In the genomic region with DNA sequence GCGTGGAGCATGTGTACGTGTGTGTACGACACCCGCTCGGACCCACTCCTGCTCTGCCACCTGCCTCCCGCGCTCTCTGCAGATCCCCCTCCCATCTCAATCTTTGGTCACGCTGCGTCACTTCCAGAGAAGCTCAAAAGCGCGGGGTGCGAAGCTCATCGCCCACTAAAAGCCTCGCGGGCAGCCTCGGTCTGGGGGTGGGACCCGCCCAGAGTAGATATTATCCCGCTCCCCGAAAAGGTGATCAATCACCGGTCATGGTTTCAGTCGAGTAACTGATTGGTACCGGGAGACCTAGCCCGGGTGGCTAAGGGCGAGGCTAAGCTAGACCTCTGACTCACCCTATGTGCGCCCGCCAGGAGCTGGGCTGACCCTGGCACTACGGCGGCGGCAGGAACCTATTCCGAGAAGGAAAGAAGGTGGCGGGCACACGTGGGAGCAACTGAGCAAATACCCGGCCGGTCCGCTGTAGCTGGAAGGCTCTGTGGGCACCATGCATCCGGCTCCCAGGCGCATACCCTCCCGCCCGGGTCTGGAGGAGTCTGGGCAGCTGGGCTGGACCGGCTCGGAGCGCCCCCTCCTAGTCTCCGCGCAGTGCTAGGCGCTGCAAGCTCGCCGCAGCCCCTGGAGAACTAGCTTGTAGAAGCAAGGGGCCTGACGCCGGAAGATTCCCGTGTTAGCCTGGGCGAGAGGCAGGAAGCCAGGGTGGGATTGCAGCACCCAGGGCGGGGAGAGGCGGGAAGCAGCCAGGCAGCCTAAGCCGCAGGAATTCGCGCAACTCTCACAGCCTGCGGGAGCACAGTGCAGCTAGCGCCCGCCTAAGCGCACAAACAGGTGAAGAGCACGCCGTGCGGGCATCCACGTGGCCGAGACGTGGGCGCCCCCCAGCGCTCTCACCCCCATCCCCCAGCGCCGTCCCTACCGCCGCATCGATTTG, we compare ENCODE assay signal across 8 mouse cellular contexts. TPM values are rescaled to one million over a fixed set of nuclear protein-coding genes. Genes with fewer than 3 reads are reported as not detected.
DNase-seq lines count a peak whose midpoint lies in the region; ATAC-seq and TF ChIP-seq lines count a peak whose summit lies in the region.

No protein-coding gene starts in this region.

- peak overlapping the region; percentile 81 for H3K4me3 ChIP-seq in heart, embryonic 10.5 days
- peak overlapping the region; percentile 52 for H3K4me3 ChIP-seq in kidney, postnatal 0 days (replicated peaks; ENCODE audit: low read depth, low read length)
- H3K4me3 ChIP-seq in liver, embryonic 13.5 days (replicated peaks), result peak overlapping the region; percentile 57
- H3K4me3 ChIP-seq in neural tube, embryonic 12.5 days, result peak overlapping the region; percentile 48

- H3K27ac ChIP-seq in heart, embryonic 10.5 days, result peak overlapping the region; percentile 87
- H3K27ac ChIP-seq in kidney, postnatal 0 days, result peak overlapping the region; percentile 60
- H3K27ac ChIP-seq in liver, embryonic 13.5 days, result no peak overlapping the region
- H3K27ac ChIP-seq in neural tube, embryonic 12.5 days, result peak overlapping the region; percentile 59

- TF ChIP-seq CTCF in kidney, postnatal 0 days (IDR thresholded peaks at IDR 0.05; ENCODE audit: low read depth), result 0 out of 2 replicates have a peak, but pooled peaks have one; percentile 2

- H3K9ac ChIP-seq in kidney, postnatal 0 days (ENCODE audit: low read depth, low read length), result peak overlapping the region; percentile 64
- H3K9ac ChIP-seq in liver, embryonic 13.5 days, result no peak overlapping the region; the same call in 1 of the 2 replicates
- H3K9ac ChIP-seq in neural tube, embryonic 12.5 days, result peak overlapping the region; percentile 85

- H3K27me3 ChIP-seq in heart, embryonic 10.5 days (ENCODE audit: insufficient read depth, poor library complexity, severe bottlenecking), result peaks cover 45% of the 10 kb centered on the region
- peaks cover 14% of the 10 kb centered on the region; the same call in 1 of the 2 replicates for H3K27me3 ChIP-seq in kidney, postnatal 0 days (ENCODE audit: insufficient read depth, low read length)
- peaks cover 90% of the 10 kb centered on the region for H3K27me3 ChIP-seq in liver, embryonic 13.5 days
- peaks cover 18% of the 10 kb centered on the region for H3K27me3 ChIP-seq in neural tube, embryonic 12.5 days (replicated peaks)

- H3K4me2 ChIP-seq in kidney, postnatal 0 days (ENCODE audit: low read length), result peak overlapping the region; percentile 72
- peak overlapping the region; percentile 65 for H3K4me2 ChIP-seq in liver, embryonic 13.5 days
- H3K4me2 ChIP-seq in neural tube, embryonic 12.5 days (replicated peaks), result peak overlapping the region; percentile 73

- no peaks in the 10 kb centered on the region for H3K9me3 ChIP-seq in heart, embryonic 10.5 days
- H3K9me3 ChIP-seq in kidney, postnatal 0 days (replicated peaks; ENCODE audit: low read length), result no peaks in the 10 kb centered on the region
- no peaks in the 10 kb centered on the region for H3K9me3 ChIP-seq in liver, embryonic 13.5 days (replicated peaks)
- H3K9me3 ChIP-seq in neural tube, embryonic 12.5 days, result no peaks in the 10 kb centered on the region

- peak; percentile 51 for DNase-seq in urinary bladder, postnatal 25 days (ENCODE audit: low spot score)
- no peak for DNase-seq in urinary bladder, postnatal 10 days (ENCODE audit: low spot score)
- DNase-seq in embryo, embryonic 10.5 days (ENCODE audit: low spot score), result peak; percentile 80
- peak; percentile 84 for DNase-seq in heart, embryonic 10.5 days (ENCODE audit: low spot score)
- DNase-seq in kidney, postnatal 0 days (ENCODE audit: low spot score), result peak; percentile 82
- DNase-seq in liver, embryonic 13.5 days, result no peak
- DNase-seq in natural killer cell, adult 2 months (ENCODE audit: low spot score in 2 of 2), result no peak

- peak; percentile 41 for ATAC-seq in kidney, postnatal 0 days (replicated peaks; ENCODE audit: low FRiP score, low read depth)
- ATAC-seq in liver, embryonic 13.5 days (ENCODE audit: low read depth), result peak; percentile 34
- peak; percentile 45 for ATAC-seq in neural tube, embryonic 12.5 days (ENCODE audit: low FRiP score, low read depth)

- H3K4me1 ChIP-seq in heart, embryonic 10.5 days, result peaks cover 53% of the 10 kb centered on the region
- H3K4me1 ChIP-seq in kidney, postnatal 0 days (replicated peaks; ENCODE audit: insufficient read depth, low read length), result peaks cover 24% of the 10 kb centered on the region
- peaks cover 12% of the 10 kb centered on the region for H3K4me1 ChIP-seq in liver, embryonic 13.5 days (replicated peaks)
- peaks cover 49% of the 10 kb centered on the region for H3K4me1 ChIP-seq in neural tube, embryonic 12.5 days

- H3K36me3 ChIP-seq in heart, embryonic 10.5 days, result no peaks in the 10 kb centered on the region
- H3K36me3 ChIP-seq in kidney, postnatal 0 days (ENCODE audit: insufficient read depth, low read length), result no peaks in the 10 kb centered on the region
- H3K36me3 ChIP-seq in liver, embryonic 13.5 days, result no peaks in the 10 kb centered on the region
- no peaks in the 10 kb centered on the region for H3K36me3 ChIP-seq in neural tube, embryonic 12.5 days

- under 1% methylated on average over 73 of the region's 73 CpGs for WGBS in heart, embryonic 10.5 days
- under 1% methylated on average over 73 of the region's 73 CpGs for WGBS in kidney, postnatal 0 days
- 1% methylated on average over 73 of the region's 73 CpGs for WGBS in liver, embryonic 13.5 days (ENCODE audit: insufficient replicate concordance)
- WGBS in neural tube, embryonic 12.5 days, result under 1% methylated on average over 73 of the region's 73 CpGs

RNA-seq across cellular contexts. Expression of a gene that starts 3.3 kb away (rescaled TPM):
- polyA plus RNA-seq in heart, embryonic 10.5 days (2016; fragmentation: Nextera tagmentation; extraction: Ambion mirVana), result 7.0 and 18.0 TPM in 2 replicates
- polyA plus RNA-seq in kidney, postnatal 0 days (2015; fragmentation: Nextera tagmentation; extraction: Ambion mirVana), result 5.4 and 5.6 TPM in 2 replicates
- polyA plus RNA-seq in liver, embryonic 13.5 days (2015; fragmentation: Nextera tagmentation; extraction: Ambion mirVana), result 0.76 and 1.3 TPM in 2 replicates
- polyA plus RNA-seq in neural tube, embryonic 12.5 days (2016; fragmentation: Nextera tagmentation; extraction: Ambion mirVana), result 44.0 and 44.6 TPM in 2 replicates

Comparison
In these comparisons a context has a peak if more than half of its experiments do, and no peak if none do; other contexts are left out.
1. DNase-seq: peak in urinary bladder, postnatal 25 days (single experiment), embryo, embryonic 10.5 days (single experiment), heart, embryonic 10.5 days (single experiment) and kidney, postnatal 0 days (single experiment); none in urinary bladder, postnatal 10 days (single experiment), liver, embryonic 13.5 days (single experiment) and natural killer cell, adult 2 months (0 of 2).
2. Peak in every context shown above with its lines, with median percentiles within 50 percentile points of each other: H3K4me3 ChIP-seq, ATAC-seq and H3K4me2 ChIP-seq.